Mouse (Mus musculus) A20 (cell line): ENCODE results near the gene Vmn2r113.
"Not testable (repeated sequence)": the region's sequence is repeated elsewhere in the genome, so short reads cannot be mapped to it uniquely, and the experiment has no call there.

Experiments
- DNase-seq: peaks from one replicate; pipeline ENCODE4 v3.0.0-alpha.2; 2011; ENCODE audit warnings: low read depth, low spot score

Gene Vmn2r113

DNA sequence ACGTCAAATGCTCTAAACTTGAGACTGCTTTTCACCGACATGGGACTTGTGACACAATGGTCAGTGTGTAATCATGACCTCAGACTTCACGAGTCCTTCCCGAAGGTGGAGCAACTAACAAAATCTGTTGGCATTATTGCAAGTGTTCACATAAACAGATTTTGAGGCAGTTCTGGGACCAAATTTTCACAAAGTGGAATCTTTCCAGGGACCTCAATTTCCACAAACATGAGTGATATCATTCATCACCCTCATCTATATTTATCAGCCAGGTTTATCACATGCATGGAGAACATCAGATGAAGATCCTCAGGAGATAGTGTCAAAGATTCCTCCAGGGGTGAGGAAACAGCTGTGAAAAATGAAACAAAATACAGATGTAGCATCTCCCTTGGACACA, at the start of gene Vmn2r113:
Gene Vmn2r113 (plus strand): TSS at position 301 of the 400 bp plus-strand sequence.
- not testable (repeated sequence) for DNase-seq
